Mouse (Mus musculus): ENCODE results near the gene Emilin2.

DNA sequence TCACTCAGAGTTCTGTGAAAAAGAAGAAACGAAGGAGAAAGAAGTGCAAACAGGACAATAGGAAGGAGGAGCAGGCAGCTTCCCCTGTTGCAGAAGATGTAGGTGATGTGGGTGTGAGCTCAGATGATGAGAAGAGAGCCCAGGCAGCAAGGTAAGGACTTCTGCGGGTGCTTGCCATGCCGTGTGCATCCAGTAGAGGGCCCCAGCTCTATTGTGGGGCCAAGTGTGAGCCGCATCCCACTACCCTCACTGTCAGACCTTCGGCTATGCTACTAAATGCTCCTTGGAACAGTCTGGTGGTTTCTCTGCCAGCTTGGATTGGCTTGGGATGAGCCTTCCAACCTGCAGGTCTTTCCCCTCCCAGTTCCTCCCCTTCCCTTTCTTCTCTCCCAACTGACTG is 86.7 kb downstream of the Emilin2 start:
- TF ChIP-seq GATA1 (IDR thresholded peaks at IDR 0.05; ENCODE audit: low read length) (no peak), TAL1 (IDR thresholded peaks at IDR 0.05; ENCODE audit: low read length) (no peak)
